Mouse (Mus musculus): ENCODE data around the gene Stap1. TPM values are rescaled to one million over a fixed set of nuclear protein-coding genes. Genes with fewer than 3 reads are reported as not detected.

The Stap1 gene
- polyA plus RNA-seq, 1 experiment from 2014 or later = 0.33 TPM

Other genes with a start within 250 kb of the Stap1 start
- gene Cenpc1, start 6.2 kb upstream of the Stap1 start, polyA plus RNA-seq (2014; fragmentation: Nextera tagmentation; extraction: Ambion mirVana) = 41.4 and 41.6 TPM in 2 replicates
- gene Uba6, start 101.1 kb downstream of the Stap1 start, polyA plus RNA-seq (2014; fragmentation: Nextera tagmentation; extraction: Ambion mirVana) = 23.5 and 24.2 TPM in 2 replicates
- not detected in 2 replicates for gene Gnrhr, start 126.2 kb downstream of the Stap1 start, polyA plus RNA-seq (2014; fragmentation: Nextera tagmentation; extraction: Ambion mirVana)
- gene Tmprss11c, start 217.6 kb downstream of the Stap1 start, polyA plus RNA-seq (2014; fragmentation: Nextera tagmentation; extraction: Ambion mirVana) = not detected in 2 replicates